Mouse (Mus musculus) spleen, embryonic (tissue): ENCODE measurements around the gene Ankrd52.

Experiments
- CTCF ChIA-PET: fragments of 350-600 bp; sonication (Branson Sonifier 250); formaldehyde crosslinking; loops from one replicate; lab custom pipeline; 2022; lab: Charles Lee

Gene Ankrd52

GRCm38 (mm10) chr10:128429454-128429853 is 52.5 kb downstream of the Ankrd52 start:
- CTCF ChIA-PET: no interaction called here

DNA sequence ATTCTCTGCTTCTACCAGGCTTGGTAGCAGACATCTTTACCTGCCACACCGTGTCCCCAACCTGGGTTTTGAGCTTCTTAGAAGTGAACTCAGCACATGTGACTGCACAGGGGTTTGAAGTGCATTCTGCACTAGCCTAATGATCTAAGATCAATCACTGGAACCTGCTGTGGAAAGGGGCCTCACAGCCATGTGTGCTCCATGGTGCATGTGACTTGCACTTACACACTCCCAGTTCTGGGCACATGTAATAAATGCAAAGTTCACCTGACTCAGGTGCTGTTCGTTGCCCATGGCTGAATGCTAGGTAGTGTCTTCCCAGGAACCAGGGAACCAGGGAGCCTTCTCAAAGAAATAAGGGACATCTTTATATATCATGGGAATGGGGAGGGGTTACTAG is 56.5 kb downstream of the Ankrd52 start:
- CTCF ChIA-PET: interaction anchor here (0.7 kb wide), 2 partner anchors 27 to 114 kb away, joined by 3 to 4 read pairs; no protein-coding TSS in a partner anchor

DNA sequence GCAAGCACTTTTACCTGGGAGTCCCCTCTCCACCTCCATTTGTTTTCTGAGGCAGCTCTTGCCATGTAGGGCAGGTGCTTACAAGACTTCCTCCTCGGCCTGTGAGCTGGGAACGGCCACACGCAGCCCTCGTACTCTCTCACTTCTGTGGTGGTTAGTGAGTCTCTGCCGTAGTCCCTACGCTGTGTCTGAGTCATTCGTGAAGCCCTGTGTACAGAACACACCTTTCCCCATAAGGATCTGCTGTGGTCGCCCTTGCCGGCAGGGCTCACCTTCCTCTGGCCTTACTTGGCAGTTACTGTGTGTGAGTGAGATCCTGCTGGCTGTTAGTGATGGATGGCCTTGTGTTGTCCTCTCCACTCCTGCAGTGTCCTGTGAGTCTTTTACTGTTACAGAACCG is 57.8 kb downstream of the Ankrd52 start:
- CTCF ChIA-PET: interaction anchor here (0.5 kb wide), 1 partner anchor 57 kb away, joined by 3 read pairs; no protein-coding TSS in a partner anchor

DNA sequence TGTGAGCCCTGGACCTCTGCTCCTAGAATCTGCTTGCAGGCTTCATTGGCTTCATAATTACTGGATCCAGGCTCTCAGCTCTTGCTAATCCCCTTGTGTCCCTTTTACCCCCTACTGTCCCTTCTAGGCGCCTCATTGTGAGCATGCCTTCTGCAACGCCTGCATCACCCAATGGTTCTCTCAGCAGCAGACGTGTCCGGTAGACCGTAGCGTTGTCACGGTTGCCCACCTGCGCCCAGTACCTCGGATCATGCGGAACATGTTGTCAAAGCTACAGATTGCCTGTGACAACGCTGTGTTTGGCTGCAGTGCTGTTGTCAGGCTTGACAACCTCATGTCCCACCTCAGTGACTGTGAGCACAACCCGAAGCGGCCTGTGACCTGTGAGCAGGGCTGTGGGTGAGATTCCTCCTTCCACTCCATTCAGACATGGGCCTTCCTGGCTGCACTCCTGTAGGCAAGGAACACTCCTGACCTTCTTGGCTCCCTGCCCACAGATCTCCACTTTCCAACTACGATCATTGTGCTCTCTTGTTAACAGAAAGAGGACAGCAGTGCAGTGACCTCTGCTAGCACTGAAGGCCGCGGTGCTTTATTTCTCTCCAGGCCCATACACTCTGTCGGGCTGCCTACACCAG is 58.4 kb downstream of the Ankrd52 start:
- CTCF ChIA-PET: interaction anchor here (0.5 kb wide), 1 partner anchor 58 kb away, joined by 3 read pairs; no protein-coding TSS in a partner anchor

GRCm38 (mm10) chr10:128435873-128436272 is 59.0 kb downstream of the Ankrd52 start:
- CTCF ChIA-PET: no interaction called here

DNA sequence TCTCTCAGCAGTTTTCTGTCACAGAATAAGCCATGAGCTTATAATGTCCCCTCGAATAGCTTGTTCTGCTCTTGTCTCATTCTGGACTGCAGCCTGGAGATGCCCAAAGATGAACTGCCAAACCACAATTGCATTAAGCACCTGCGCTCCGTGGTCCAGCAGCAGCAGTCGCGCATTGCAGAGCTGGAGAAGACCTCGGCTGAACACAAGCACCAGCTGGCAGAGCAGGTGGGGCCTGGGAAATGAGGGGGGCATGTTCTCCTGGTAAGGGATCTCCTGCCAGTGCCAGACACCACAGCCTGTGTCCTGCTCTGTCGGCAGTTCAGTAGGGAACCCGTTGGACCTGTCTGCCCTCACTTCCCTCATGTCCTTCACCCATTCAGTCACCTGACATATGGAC is 59.5 kb downstream of the Ankrd52 start:
- CTCF ChIA-PET: no interaction called here

DNA sequence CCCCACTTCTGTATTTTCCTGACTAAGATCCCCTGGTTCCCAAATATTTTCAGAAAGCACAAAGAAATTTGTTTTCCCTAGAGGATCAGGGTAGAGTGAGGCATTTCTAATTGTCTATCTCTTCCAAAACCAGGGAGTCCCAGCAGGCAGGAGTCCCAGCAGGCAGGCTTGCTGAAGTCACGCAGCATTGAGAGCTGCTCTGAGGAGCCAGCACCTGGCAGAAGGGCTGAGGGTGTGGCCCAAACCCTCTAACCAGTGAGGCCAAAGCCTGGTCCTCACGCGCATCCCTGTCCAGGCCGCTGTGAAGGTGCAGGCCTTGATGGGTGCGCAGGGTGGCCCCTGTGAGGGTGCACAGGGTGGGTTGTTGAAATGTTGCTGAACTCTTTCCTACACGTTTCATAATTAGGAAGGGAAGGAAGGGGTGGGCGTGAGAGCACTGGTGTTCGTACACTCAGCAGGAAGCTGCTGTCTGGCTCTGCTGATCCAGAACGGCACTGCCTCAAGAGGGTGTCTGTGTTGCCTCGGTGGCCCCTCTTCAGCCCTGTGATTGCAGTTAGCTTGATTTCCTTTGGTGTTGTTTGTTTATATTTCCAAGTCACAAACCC is 61.9 kb downstream of the Ankrd52 start:
- CTCF ChIA-PET: interaction anchor here (0.5 to 2.4 kb wide), 5 partner anchors 10 to 777 kb away, joined by 3 to 13 read pairs (median 4); partner anchors contain the start of genes Nabp2 and Rnf41

GRCm38 (mm10) chr10:128440407-128440806 is 63.5 kb downstream of the Ankrd52 start:
- CTCF ChIA-PET: interaction anchor here (0.5 to 2.4 kb wide), 8 partner anchors 15 to 228 kb away, joined by 3 to 11 read pairs (median 3); partner anchors contain the start of genes Nabp2 and Rnf41

- CTCF ChIA-PET: interaction anchor here (0.6 kb wide), 1 partner anchor 15 kb away, joined by 4 read pairs; no protein-coding TSS in a partner anchor
These were observed 64.6 kb downstream of the Ankrd52 start for GRCm38 (mm10) chr10:128441324-128442119.

- CTCF ChIA-PET: no interaction called here
These were observed 65.8 kb downstream of the Ankrd52 start for GRCm38 (mm10) chr10:128442718-128443117.

- CTCF ChIA-PET: no interaction called here
These were observed 67.4 kb downstream of the Ankrd52 start for GRCm38 (mm10) chr10:128444354-128444753.

- CTCF ChIA-PET: no interaction called here
These were observed 68.5 kb downstream of the Ankrd52 start for GRCm38 (mm10) chr10:128445407-128445806.

GRCm38 (mm10) chr10:128451014-128451413 is 74.1 kb downstream of the Ankrd52 start:
- CTCF ChIA-PET: interaction anchor here (0.6 kb wide), 1 partner anchor 38 kb away, joined by 4 read pairs; no protein-coding TSS in a partner anchor

DNA sequence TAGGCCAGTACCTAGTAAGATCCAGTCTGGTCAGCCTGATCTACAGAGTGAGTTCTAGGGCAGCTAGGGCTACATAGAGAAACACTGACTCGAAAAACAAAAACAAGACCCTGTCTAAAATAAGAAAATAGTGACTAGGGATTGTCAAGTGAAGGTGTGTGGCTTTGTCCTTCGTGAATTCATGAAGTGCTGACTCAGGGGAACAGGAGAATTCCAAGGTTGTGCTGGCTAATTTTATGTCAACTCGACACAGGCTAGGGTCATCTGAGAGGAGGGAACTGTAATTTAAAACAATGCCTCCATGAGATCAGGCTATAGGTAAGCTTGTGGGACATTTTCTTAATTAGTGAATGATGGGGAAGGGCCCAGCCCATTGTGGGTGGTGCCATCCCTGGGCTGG is 77.6 kb downstream of the Ankrd52 start:
- CTCF ChIA-PET: interaction anchor here (0.6 to 1.7 kb wide), 4 partner anchors 43 to 127 kb away, joined by 3 to 11 read pairs (median 4); partner anchors contain the start of genes Nabp2 and Rnf41

DNA sequence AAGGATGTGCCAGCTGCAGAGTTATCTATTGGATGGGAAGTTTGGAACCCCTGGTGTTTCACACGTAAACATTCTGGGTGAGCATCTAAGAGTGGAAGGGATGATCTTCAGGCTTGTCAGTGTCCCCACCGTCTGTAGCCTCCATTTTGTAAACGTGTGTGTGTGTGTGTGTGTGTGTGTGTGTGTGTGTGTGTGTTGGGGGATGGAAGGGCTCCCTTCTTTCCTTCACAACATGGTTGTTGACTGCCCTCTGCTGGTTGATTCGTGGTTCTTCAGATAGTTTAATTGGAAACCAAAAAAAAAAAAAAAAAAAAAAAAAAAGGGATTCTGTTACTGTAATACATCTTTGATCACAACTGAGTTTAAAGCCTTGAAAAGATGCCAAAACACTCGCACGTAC is 78.4 kb downstream of the Ankrd52 start:
- CTCF ChIA-PET: interaction anchor here (0.7 to 1.7 kb wide), 4 partner anchors 15 to 119 kb away, joined by 3 to 11 read pairs (median 4); partner anchors contain the start of genes Nabp2 and Rnf41

DNA sequence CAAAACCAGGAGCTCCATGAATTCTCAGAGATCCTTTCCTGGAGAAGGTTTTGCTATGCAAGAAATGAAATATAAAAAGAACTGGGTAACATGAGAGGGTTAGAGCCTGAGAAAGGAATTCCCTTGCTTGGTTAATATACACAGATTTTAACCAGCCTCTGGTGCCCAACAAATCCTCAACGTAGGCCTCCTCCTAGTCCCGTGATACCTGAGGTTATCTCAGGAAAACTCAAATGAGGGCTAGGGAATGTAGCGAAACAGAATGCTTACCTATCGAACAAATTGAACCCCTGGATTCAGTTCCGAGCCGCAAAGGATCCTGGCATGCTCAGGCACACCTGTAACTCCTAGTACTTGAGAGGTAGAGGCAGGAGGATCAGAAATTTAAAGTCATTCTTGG is 80.8 kb downstream of the Ankrd52 start:
- CTCF ChIA-PET: interaction anchor here (0.5 kb wide), 1 partner anchor 281 kb away, joined by 6 read pairs; no protein-coding TSS in a partner anchor
